Mouse (Mus musculus) hindbrain, embryonic 16.5 days (tissue): ENCODE measurements at regions not wholly inside any gene's neighbourhood (a gene's known extent, or its start where the extent isn't known, plus 50 kb on each side); places are given as distances from the start of the nearest gene placed in this dataset.

Experiments used
- ATAC-seq: fragments of 200-750 bp; cut with Nextera tagmentation; 2 replicates; pipeline ENCODE4 v1.8.0; 2017; ENCODE audit warnings: moderate TSS enrichment, moderate library complexity
- H3K27ac ChIP-seq: fragments of 300-500 bp; sonication (generic); 2 replicates; pipeline ENCODE4 v1.5.1; 2014; ENCODE audit warnings: low read depth, mild to moderate bottlenecking, control low read depth, low read length, moderate library complexity
- H3K27me3 ChIP-seq: fragments of 300-500 bp; sonication (generic); replicated peaks from 2 replicates; pipeline ENCODE4 v1.6.1; 2014; ENCODE audit warnings: low read length; ENCODE audit not compliant: control insufficient read depth, insufficient read depth
- H3K36me3 ChIP-seq: fragments of 300-500 bp; sonication (generic); 2 replicates; pipeline ENCODE4 v1.6.1; 2014; ENCODE audit warnings: mild to moderate bottlenecking, low read length, moderate library complexity, mixed read lengths; ENCODE audit not compliant: control insufficient read depth, insufficient read depth
- H3K4me1 ChIP-seq: fragments of 300-500 bp; sonication (generic); 2 replicates; pipeline ENCODE4 v1.6.1; 2014; ENCODE audit warnings: low read depth, low read length; ENCODE audit not compliant: control insufficient read depth, insufficient read depth
- H3K4me2 ChIP-seq: fragments of 300-500 bp; sonication (generic); 2 replicates; pipeline ENCODE4 v1.6.1; 2014; ENCODE audit warnings: mild to moderate bottlenecking, low read length, control low read depth, moderate library complexity
- H3K4me3 ChIP-seq: fragments of 300-500 bp; sonication (generic); 2 replicates; pipeline ENCODE4 v1.5.1; 2014; ENCODE audit warnings: mild to moderate bottlenecking, low read length, control low read depth, moderate library complexity
- H3K9ac ChIP-seq: fragments of 300-500 bp; sonication (generic); 2 replicates; pipeline ENCODE4 v1.6.1; 2014; ENCODE audit warnings: low read depth, mild to moderate bottlenecking, control low read depth, low read length, moderate library complexity
- H3K9me3 ChIP-seq: fragments of 300-500 bp; sonication (generic); 2 replicates; pipeline ENCODE4 v1.6.1; 2014; ENCODE audit warnings: mild to moderate bottlenecking, low read length, moderate library complexity; ENCODE audit not compliant: control insufficient read depth
- WGBS: fragments of 180-500 bp; shearing (Covaris S2); extraction: QIAGEN DNeasy Blood & Tissue Kit; methylation state at CpG from one replicate; pipeline ENCODE4 v1.1.7; 2014; 5-methylcytosine and 5-hydroxymethylcytosine counted together

- WGBS = 19% methylated on average over 3 of the region's 3 CpGs
- H3K4me3 ChIP-seq = no peak overlapping the region
- no peak overlapping the region for H3K4me2 ChIP-seq
- no peaks in the 10 kb centered on the region for H3K27me3 ChIP-seq
- H3K27ac ChIP-seq = no peak overlapping the region
- H3K36me3 ChIP-seq = no peaks in the 10 kb centered on the region
- H3K9ac ChIP-seq = no peak overlapping the region
- peak; percentile 70 for ATAC-seq
- no peaks in the 10 kb centered on the region for H3K4me1 ChIP-seq
- no peaks in the 10 kb centered on the region for H3K9me3 ChIP-seq
Observed at GRCm38 (mm10) chr4:73163271-73163727, 241.6 kb downstream of the Gm11487 start.
